Mouse (Mus musculus) heart, postnatal 0 days (tissue): ENCODE measurements around the gene Psmc5. TPM values are rescaled to one million over a fixed set of nuclear protein-coding genes. Genes with fewer than 3 reads are reported as not detected.

Experiments used
- ATAC-seq: fragments of 200-750 bp; cut with Nextera tagmentation; 2 replicates; pipeline ENCODE4 v1.8.0; 2017; ENCODE audit warnings: low read depth, moderate number of reproducible peaks, moderate library complexity; ENCODE audit not compliant: insufficient read depth
- DNase-seq: peaks from one replicate; pipeline ENCODE4 v3.0.0-alpha.2; 2016; ENCODE audit warnings: low spot score
- H3K27ac ChIP-seq: fragments of 300-500 bp; sonication (generic); 2 replicates; pipeline ENCODE4 v1.5.1; 2014; ENCODE audit warnings: low read depth, mild to moderate bottlenecking
- H3K27me3 ChIP-seq: fragments of 300-500 bp; sonication (generic); 2 replicates; pipeline ENCODE4 v1.6.1; 2014; ENCODE audit warnings: low read length, mixed read lengths; ENCODE audit not compliant: control insufficient read depth, insufficient read depth
- H3K36me3 ChIP-seq: fragments of 300-500 bp; sonication (generic); replicated peaks from 2 replicates; pipeline ENCODE4 v1.6.1; 2014; ENCODE audit warnings: low read length, mixed read lengths; ENCODE audit not compliant: control insufficient read depth, insufficient read depth
- H3K4me1 ChIP-seq: fragments of 300-500 bp; sonication (generic); 2 replicates; pipeline ENCODE4 v1.6.1; 2014; ENCODE audit warnings: antibody characterized with exemption; ENCODE audit not compliant: control insufficient read depth, insufficient read depth
- H3K4me2 ChIP-seq: fragments of 300-500 bp; sonication (generic); 2 replicates; pipeline ENCODE4 v1.6.1; 2014; ENCODE audit warnings: low read depth, mild to moderate bottlenecking, low read length, moderate library complexity
- H3K4me3 ChIP-seq: fragments of 300-500 bp; sonication (generic); 2 replicates; pipeline ENCODE4 v1.5.1; 2014; ENCODE audit warnings: low read depth, low read length
- H3K9ac ChIP-seq: fragments of 300-500 bp; sonication (generic); replicated peaks from 2 replicates; pipeline ENCODE4 v1.6.1; 2014; ENCODE audit warnings: low read depth, low read length, mixed read lengths
- H3K9me3 ChIP-seq: fragments of 300-500 bp; sonication (generic); replicated peaks from 2 replicates; pipeline ENCODE4 v1.6.1; 2016; ENCODE audit warnings: low read length; ENCODE audit not compliant: control insufficient read depth
- CTCF ChIP-seq: IDR thresholded peaks from 2 replicates; pipeline ENCODE4 v1.5.1; 2016; ENCODE audit warnings: antibody characterized with exemption, control low read depth, low read depth
- EP300 ChIP-seq: IDR thresholded peaks from 2 replicates; pipeline ENCODE4 v1.6.1; 2016; ENCODE audit warnings: antibody characterized with exemption, low read depth
- WGBS: fragments of 180-500 bp; shearing (Covaris S2); extraction: QIAGEN DNeasy Blood & Tissue Kit; methylation state at CpG from one replicate; pipeline ENCODE4 v1.1.7; 2014; 5-methylcytosine and 5-hydroxymethylcytosine counted together
- polyA plus RNA-seq: library from polyadenylated mRNA; unstranded; fragments of >200 nt; fragmentation: Nextera tagmentation; extraction: Ambion mirVana; gene quantifications from 2 replicates; pipeline ENCODE4 v1.2.1, GENCODE M21; 2015
- total RNA-seq: library from RNA; depleted of rRNA; stranded (reverse); fragments of >200 nt; gene quantifications from 2 replicates; pipeline ENCODE4 v1.2.3, GENCODE M21; 2014; ENCODE audit warnings: low replicate concordance

The Psmc5 gene
- total and polyA plus RNA-seq, 2 experiments from 2014 or later, result 50.8 to 208 TPM

DNA sequence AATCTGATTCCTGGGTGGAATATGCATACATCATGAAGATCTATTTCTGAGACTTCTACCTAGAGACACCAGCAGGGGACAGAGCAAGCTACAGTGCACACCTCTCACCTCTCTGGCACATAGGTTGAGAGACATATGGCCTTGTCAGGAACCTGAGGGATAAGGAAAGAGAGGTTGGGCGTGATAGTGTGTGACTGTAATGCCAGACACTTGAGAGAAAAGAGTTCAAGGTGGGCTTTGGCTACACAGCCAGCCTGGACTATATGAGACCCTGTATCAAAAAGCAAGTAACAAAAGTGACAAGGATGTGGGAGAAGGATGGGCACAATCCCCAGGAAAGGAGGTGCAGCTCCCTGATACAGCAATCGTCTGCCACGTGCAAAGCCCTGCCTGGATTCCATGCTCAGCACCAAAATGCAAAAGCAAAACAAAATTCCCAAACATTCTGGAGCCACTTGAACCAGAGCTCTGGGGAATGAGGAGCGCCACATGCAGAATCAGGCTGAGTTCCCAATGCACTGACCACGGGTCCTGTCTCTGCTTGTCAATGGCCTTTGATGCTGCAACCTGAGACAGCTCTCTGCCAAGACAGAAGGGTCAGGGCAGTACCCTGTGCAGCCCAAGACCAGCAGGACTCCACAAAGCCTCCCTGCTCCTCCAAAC, 15.3 kb downstream of the Psmc5 start:
- Histone ChIP-seq H3K27me3 (no peaks in the 10 kb centered on the region), H3K27ac (peak overlapping the region; percentile 97), H3K9me3 (no peaks in the 10 kb centered on the region), H3K4me2 (peak overlapping the region; percentile 75), H3K4me3 (peak overlapping the region; percentile 99), H3K36me3 (peaks cover 11% of the 10 kb centered on the region), H3K9ac (peak overlapping the region; percentile 99), H3K4me1 (peaks cover 47% of the 10 kb centered on the region)
- TF ChIP-seq CTCF (no peak), EP300 (no peak)
- WGBS, result 29% methylated on average over 5 of the region's 5 CpGs
- DNase-seq (no peak), ATAC-seq (no peak)

DNA sequence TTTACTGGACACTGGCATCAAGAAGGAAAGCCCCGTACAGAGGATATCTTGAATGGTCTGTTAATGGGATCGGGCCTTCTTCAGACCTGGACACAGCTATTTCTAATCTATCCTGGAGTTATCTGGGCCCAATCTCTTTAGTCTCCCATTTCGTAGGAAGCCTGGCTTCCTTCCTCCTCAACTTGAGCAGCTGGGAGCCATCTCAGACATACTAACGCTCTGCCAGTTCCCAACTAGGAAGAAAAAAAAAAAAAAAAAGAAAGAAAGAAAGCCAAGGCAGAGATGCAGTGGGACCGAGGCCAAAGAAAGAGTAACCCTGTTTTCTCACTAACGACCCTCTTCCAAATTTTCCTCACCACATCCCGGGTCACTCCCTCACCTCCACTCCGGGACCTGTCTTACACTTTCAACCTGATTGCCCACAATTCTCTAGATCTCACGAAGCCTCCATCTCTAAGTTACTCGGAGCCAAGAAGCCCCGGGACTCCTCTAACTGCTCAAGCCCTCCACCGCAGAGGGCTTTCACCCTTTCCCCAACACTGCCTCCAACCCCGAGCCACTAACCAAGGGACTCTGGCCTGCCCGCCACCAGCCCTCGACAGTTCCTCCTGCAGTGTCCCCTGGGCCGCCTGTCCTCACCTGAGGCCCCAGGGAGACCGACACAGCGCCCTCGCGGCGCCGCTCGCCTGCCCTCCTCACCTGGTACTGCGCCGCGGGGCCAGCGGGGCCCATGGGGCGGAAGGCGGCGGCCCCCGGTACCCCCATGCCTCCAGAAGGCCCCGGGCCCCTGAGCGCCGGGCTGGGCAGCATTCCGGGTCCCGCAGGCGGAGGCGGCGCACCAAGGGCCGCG, 16.1 kb downstream of the Psmc5 start:
- peak overlapping the region; percentile 99 for H3K4me3 ChIP-seq
- WGBS, result 1% methylated on average over 41 of the region's 41 CpGs
- H3K9me3 ChIP-seq, result no peaks in the 10 kb centered on the region
- peak; percentile 9 for ATAC-seq
- peak overlapping the region; percentile 99 for H3K9ac ChIP-seq
- H3K27me3 ChIP-seq, result no peaks in the 10 kb centered on the region
- peak; percentile 21 for DNase-seq
- peak overlapping the region; percentile 97 for H3K27ac ChIP-seq
- peaks cover 48% of the 10 kb centered on the region for H3K4me1 ChIP-seq
- TF ChIP-seq EP300 (no peak), CTCF (no peak)
- H3K4me2 ChIP-seq, result peak overlapping the region; percentile 75
- peaks cover 3% of the 10 kb centered on the region for H3K36me3 ChIP-seq

DNA sequence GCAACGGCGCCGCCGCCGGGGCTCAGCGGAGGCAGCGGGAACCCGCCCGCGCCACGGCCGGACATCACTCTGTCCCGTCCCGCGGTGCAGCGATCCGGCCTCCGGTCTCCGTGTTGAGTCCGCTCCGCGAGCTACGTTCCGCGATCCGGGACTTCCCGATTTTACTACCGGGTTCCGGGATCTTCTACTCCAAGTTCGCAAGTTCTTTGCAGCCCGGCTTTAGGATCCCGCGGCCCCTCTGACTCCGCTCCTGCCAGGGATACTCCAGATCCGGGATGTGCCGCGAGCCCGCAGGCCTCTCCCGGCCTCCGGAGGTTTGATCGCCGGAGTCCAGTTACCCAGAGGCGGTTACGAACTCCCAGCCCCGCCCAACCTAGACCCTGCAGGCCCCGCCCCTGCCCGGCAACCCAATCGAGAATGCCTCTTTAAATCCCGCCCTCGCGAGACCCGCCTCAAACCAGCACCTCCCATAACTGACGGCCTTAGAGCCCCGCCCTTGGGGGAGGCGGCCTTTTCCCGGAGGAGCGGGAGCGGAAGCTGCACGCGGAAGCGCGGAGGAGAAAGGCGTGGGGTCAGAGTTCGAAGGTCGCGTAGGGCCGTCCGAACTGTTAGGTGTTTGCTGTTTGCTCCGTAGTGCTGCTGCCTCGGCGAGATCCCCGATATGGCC, 16.8 kb downstream of the Psmc5 start, which contains the start of gene Smarcd2:
Smarcd2 (minus strand) TSS at position 329 of the 667 bp plus-strand sequence.
- H3K9ac ChIP-seq, result peak within 1 kb of the TSS; percentile 99
- ATAC-seq (peak; percentile 94), DNase-seq (peak; percentile 100)
- H3K27me3 ChIP-seq, result no peaks in the 10 kb centered on the region
- H3K27ac ChIP-seq, result peak within 1 kb of the TSS; percentile 97
- 0% methylated on average over 63 of the region's 72 CpGs for WGBS
- peaks cover 44% of the 10 kb centered on the region for H3K4me1 ChIP-seq
- H3K36me3 ChIP-seq, result no peaks in the 10 kb centered on the region
- TF ChIP-seq CTCF (no peak), EP300 (no peak; the same call in none of the 2 replicates)
- no peaks in the 10 kb centered on the region for H3K9me3 ChIP-seq
- H3K4me2 ChIP-seq, result peak within 1 kb of the TSS; percentile 78
- peak within 1 kb of the TSS; percentile 99 for H3K4me3 ChIP-seq

DNA sequence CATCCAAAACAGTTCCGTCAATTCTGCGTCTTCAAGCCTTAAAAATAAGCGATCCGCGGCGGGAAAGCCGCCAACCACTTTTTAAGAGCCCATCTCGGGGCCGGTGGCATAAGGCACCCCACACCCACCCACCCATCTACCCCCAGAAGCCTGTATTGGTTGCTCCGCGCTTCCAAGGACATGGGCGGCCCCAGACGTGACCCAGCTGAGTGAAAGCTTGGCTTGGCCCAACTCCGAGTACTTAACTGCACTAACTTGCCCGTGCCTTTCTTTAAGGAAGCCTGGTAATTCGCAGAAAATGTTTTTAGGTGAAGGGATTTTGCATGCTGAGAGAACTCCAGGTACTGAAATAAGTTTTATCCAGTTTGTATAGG, 17.3 kb downstream of the Psmc5 start:
- TF ChIP-seq CTCF (no peak), EP300 (no peak)
- Histone ChIP-seq H3K4me2 (peak overlapping the region; percentile 78), H3K36me3 (no peaks in the 10 kb centered on the region), H3K4me1 (peaks cover 39% of the 10 kb centered on the region), H3K9ac (peak overlapping the region; percentile 53), H3K9me3 (no peaks in the 10 kb centered on the region), H3K4me3 (peak overlapping the region; percentile 99), H3K27me3 (0 out of 2 replicates have a peak, but pooled peaks cover 2% of the 10 kb centered on the region), H3K27ac (peak overlapping the region; percentile 97)
- no peak for ATAC-seq
- DNase-seq, result no peak
- 12% methylated on average over 16 of the region's 16 CpGs for WGBS

DNA sequence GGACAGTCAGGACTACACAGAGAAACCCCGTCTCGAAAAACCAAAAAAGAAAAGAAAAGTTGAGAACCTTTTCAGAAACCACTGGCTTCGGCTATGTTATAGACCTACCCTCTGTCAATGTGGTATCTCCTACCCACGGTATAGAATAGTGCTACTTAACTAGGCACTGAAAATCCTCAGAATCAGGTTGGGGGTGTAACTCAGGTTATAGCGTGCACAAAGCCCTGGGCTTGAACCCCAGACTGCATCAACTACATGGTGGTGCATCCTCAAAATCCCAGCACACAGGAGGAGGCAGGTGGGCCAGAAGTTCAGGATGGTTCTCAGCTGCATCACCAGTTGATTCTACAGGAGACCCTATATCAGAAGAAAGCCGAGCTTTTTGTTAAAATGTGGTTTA, 17.9 kb downstream of the Psmc5 start:
- Histone ChIP-seq H3K9me3 (no peaks in the 10 kb centered on the region), H3K4me3 (no peak overlapping the region), H3K4me2 (no peak overlapping the region), H3K27ac (no peak overlapping the region), H3K27me3 (0 out of 2 replicates have a peak, but pooled peaks cover 4% of the 10 kb centered on the region), H3K9ac (no peak overlapping the region), H3K4me1 (peaks cover 36% of the 10 kb centered on the region), H3K36me3 (no peaks in the 10 kb centered on the region)
- WGBS, result 96% methylated on average over 6 of the region's 6 CpGs
- ATAC-seq (no peak), DNase-seq (no peak)
- no peak for TF ChIP-seq CTCF
- TF ChIP-seq EP300, result no peak
